Mouse (Mus musculus): ENCODE data around the gene Grpel1.

Grpel1 gene

DNA sequence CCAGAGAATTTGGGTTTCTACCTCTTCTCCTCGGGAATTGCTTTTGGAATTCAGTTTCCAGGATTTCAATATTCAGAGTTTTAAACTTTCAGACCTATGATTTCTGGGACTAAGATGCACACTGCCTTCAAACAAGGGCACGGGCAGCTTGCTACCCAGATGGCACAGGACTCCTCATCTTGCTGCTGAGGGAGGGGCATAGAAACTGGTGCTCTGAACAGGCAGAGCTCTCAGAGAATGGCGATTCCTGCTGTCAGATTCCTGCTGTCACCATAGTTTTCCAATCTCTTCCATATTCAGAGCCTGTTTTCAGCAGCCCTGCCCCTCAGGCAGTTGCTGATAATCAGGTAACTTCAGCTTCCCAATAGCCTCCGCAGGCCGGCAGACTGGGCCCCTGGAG, 50.8 kb downstream of the Grpel1 start:
- DNase-seq, result no peak

DNA sequence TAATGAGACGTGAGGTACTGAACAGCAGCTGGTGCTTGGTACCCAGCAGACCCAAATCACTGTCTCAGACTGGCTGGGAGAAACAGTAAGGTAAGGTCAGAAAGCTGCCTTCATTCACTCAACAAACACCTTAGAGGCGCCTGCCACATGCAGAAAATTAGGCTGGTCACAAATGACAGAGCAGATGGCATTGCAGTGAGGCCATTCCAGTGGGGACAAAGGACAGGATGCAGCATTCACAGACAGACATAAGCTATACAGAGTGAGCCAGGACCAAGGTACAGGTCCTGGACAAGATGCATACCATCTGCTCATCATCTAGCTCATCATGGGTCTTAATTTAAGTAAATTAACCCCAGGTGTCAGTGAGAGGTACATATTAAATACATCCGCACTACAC, 52.8 kb downstream of the Grpel1 start:
- DNase-seq, result no peak

DNA sequence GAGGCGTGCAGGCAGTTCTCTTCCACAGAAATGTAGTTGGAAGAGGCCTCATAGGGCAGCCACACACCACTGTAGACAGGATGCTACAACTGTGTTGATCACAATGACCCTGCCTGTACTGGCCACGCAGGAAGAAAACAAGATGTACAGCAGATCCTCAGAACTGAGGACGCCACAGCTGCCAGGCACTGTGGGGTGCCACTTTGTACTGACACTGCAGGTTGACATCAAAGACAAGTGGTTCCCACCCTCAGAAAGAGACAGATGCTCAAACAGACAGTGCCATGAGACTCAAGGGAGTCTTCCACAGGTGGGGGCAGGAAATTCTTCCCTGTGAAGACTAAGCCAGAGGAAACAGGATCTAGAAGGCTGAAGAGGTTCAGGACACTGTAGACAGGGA, 55.0 kb downstream of the Grpel1 start:
- DNase-seq, result no peak

DNA sequence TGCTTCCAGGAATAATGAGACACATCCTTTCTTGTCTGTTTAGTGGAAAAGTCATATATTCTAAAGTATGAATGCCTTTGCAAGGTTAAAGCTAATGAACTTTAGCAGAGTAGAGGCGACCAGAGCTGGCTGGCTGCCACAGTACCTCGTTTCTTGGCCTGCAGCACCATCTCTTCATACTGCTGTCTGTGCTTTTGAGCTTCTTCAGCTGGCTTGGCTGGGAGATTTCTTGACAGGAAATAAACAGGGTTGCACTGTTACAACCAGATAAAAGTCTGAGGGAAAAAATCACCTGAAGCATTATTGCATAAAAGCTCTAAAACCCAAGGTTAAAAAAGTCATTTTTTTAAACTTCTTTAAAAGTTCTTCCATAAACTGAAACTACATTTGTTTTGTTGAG, 58.0 kb downstream of the Grpel1 start:
- peak; percentile 57 for DNase-seq

DNA sequence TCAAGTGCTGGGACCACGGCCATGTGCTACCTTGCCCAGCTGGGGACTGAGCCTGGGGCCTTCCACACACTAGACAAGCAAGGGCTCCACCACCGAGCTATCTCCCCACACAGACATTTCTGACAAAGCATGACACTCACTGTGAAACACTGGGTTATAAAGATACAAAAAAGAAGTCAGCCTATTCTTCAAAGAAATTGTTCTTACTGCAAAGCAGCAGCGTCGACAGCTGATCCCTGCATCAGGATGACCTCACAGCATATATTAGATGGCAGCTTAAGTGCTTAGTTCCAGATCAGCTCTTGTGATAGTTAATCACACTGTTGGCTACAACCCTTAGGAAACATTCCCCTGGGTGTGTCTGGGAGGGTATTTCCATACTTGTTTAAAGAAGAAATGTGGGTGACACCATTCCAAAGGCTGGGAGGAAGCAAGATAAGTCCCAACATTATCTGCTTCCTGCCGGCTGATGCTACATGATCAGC, 58.5 kb downstream of the Grpel1 start:
- no peak for DNase-seq

Data from kidney, adult 9 months (tissue).